Mouse (Mus musculus): ENCODE data around the gene Olfr1414. TPM values are rescaled to one million over a fixed set of nuclear protein-coding genes. Genes with fewer than 3 reads are reported as not detected.
"Not testable (repeated sequence)": the region's sequence is repeated elsewhere in the genome, so short reads cannot be mapped to it uniquely, and the experiment has no call there.

The Olfr1414 gene
- polyA plus RNA-seq (2012; rRNA removed), result not detected in 2 replicates

- WGBS, result 73% methylated on average over 3 of the region's 3 CpGs
- no peak for DNase-seq (ENCODE audit: low read depth, low spot score)
Measured at GRCm38 (mm10) chr1:92518561-92518960, at the start of gene Olfr1414. Olfr1414 (minus strand) TSS chr1:92518661.

- 77% methylated on average over 2 of the region's 2 CpGs for WGBS
- DNase-seq (ENCODE audit: low read depth, low spot score), result no peak
Measured at GRCm38 (mm10) chr1:92545929-92546328, 27.5 kb upstream of the Olfr1414 start.

GRCm38 (mm10) chr1:92539071-92539470, 20.6 kb upstream of the Olfr1414 start:
- WGBS, result 38% methylated on average over 2 of the region's 2 CpGs
- DNase-seq (ENCODE audit: low read depth, low spot score), result no peak

- WGBS, result 31% methylated on average over 5 of the region's 5 CpGs
- no peak for DNase-seq (ENCODE audit: low read depth, low spot score)
Measured at GRCm38 (mm10) chr1:92536972-92537371, 18.5 kb upstream of the Olfr1414 start.

GRCm38 (mm10) chr1:92523764-92524163, 5.3 kb upstream of the Olfr1414 start:
- 72% methylated on average over 3 of the region's 3 CpGs for WGBS
- no peak for DNase-seq (ENCODE audit: low read depth, low spot score)

GRCm38 (mm10) chr1:92521376-92521775, 2.9 kb upstream of the Olfr1414 start:
- no peak for DNase-seq (ENCODE audit: low read depth, low spot score)
- 19% methylated on average over 10 of the region's 10 CpGs for WGBS

- 81% methylated on average over 6 of the region's 6 CpGs for WGBS
- DNase-seq (ENCODE audit: low read depth, low spot score), result no peak
Measured at GRCm38 (mm10) chr1:92519046-92519445, 585 bp upstream of the Olfr1414 start.

- WGBS, result 63% methylated on average over 11 of the region's 11 CpGs
- no peak for DNase-seq (ENCODE audit: low read depth, low spot score)
Measured at GRCm38 (mm10) chr1:92515390-92515789, 3.1 kb downstream of the Olfr1414 start.

- not testable (repeated sequence) for DNase-seq (ENCODE audit: low read depth, low spot score)
- WGBS, result 70% methylated on average over 5 of the region's 5 CpGs
Measured at GRCm38 (mm10) chr1:92511646-92512045, 6.8 kb downstream of the Olfr1414 start.

GRCm38 (mm10) chr1:92496001-92496400, 22.5 kb downstream of the Olfr1414 start, which contains the start of gene Olfr1415:
Olfr1415 (minus strand) TSS chr1:92496101.
- DNase-seq (ENCODE audit: low read depth, low spot score), result no peak
- WGBS, result 79% methylated on average over 2 of the region's 2 CpGs

- no peak for DNase-seq (ENCODE audit: low read depth, low spot score)
Measured at GRCm38 (mm10) chr1:92485013-92485412, 33.4 kb downstream of the Olfr1414 start, which contains the start of gene Olfr1416. Olfr1416 (minus strand) TSS chr1:92485113.

- DNase-seq (ENCODE audit: low read depth, low spot score), result no peak
- WGBS, result 3% methylated on average over 10 of the region's 10 CpGs
Measured at GRCm38 (mm10) chr1:92474066-92474578, 44.3 kb downstream of the Olfr1414 start.

- WGBS, result under 1% methylated on average over 67 of the region's 67 CpGs
- peak; percentile 71 for DNase-seq (ENCODE audit: low read depth, low spot score)
Measured at GRCm38 (mm10) chr1:92473165-92474041, 45.1 kb downstream of the Olfr1414 start, which contains the start of gene Ndufa10. Ndufa10 (minus strand) TSS chr1:92473860.

GRCm38 (mm10) chr1:92468891-92469290, 49.6 kb downstream of the Olfr1414 start:
- DNase-seq (ENCODE audit: low read depth, low spot score), result no peak
- WGBS, result 77% methylated on average over 4 of the region's 4 CpGs

- WGBS, result 93% methylated on average over 6 of the region's 6 CpGs
- no peak for DNase-seq (ENCODE audit: low read depth, low spot score)
Measured at GRCm38 (mm10) chr1:92458416-92458815, 60.0 kb downstream of the Olfr1414 start.

- DNase-seq (ENCODE audit: low read depth, low spot score), result no peak
Measured at GRCm38 (mm10) chr1:92457758-92458157, 60.7 kb downstream of the Olfr1414 start.

Other genes starting within 250 kb of the Olfr1414 start
- 130 and 142 TPM in 2 replicates for gene Ndufa10, start 44.8 kb downstream of the Olfr1414 start, polyA plus RNA-seq (2012; rRNA removed)
- gene Olfr1416, start 33.5 kb downstream of the Olfr1414 start, polyA plus RNA-seq (2012; rRNA removed), result not detected in 2 replicates
- not detected in 2 replicates for gene Olfr1415, start 22.6 kb downstream of the Olfr1414 start, polyA plus RNA-seq (2012; rRNA removed)
- not detected in 2 replicates for gene Olfr1413, start 52.7 kb upstream of the Olfr1414 start, polyA plus RNA-seq (2012; rRNA removed)
- gene Olfr1412, start 67.1 kb upstream of the Olfr1414 start, polyA plus RNA-seq (2012; rRNA removed), result not detected in 2 replicates
- not detected in 2 replicates for gene Olfr1411, start 75.8 kb upstream of the Olfr1414 start, polyA plus RNA-seq (2012; rRNA removed)
- not detected in 2 replicates for gene Olfr1410, start 87.1 kb upstream of the Olfr1414 start, polyA plus RNA-seq (2012; rRNA removed)
- not detected in 2 replicates for gene Olfr12, start 99.1 kb upstream of the Olfr1414 start, polyA plus RNA-seq (2012; rRNA removed)
- 108 and 129 TPM in 2 replicates for gene Cops9, start 123.3 kb upstream of the Olfr1414 start, polyA plus RNA-seq (2012; rRNA removed)
- 0.19 and 0.38 TPM in 2 replicates for gene Otos, start 130.2 kb upstream of the Olfr1414 start, polyA plus RNA-seq (2012; rRNA removed)